Mouse (Mus musculus): ENCODE data around the gene Galm. TPM values are rescaled to one million over a fixed set of nuclear protein-coding genes. Genes with fewer than 3 reads are reported as not detected.

Galm gene
- polyA plus RNA-seq, 1 experiment from 2014 or later, result 4.8 TPM

DNA sequence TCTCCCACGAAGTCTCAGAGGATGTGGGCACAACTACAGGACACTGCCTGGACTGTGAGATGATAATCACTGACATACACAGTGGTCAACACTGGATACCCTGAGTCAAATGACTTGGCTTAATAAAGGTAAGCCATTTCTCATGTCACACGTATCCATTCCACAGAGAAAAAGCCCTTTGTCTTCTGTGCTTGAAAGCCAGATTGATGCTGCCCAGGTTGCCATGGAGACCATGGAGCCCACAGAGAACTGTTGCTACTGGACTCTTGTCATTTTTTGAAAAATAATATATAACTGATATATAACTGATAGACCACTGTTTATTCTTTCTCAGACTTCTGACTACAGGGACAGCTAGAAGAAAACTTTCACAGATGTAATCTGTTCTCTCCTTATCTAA lies 30.1 kb upstream of the Galm start:
- H3K4me3 ChIP-seq, result no peak overlapping the region
- WGBS, result 51% methylated on average over 2 of the region's 2 CpGs
- H3K4me2 ChIP-seq (replicated peaks), result no peak overlapping the region
- H3K36me3 ChIP-seq, result no peaks in the 10 kb centered on the region
- H3K9ac ChIP-seq (replicated peaks), result no peak overlapping the region
- H3K27me3 ChIP-seq, result no peaks in the 10 kb centered on the region
- no peak for ATAC-seq (ENCODE audit: low FRiP score, low read depth)
- peaks cover 18% of the 10 kb centered on the region for H3K4me1 ChIP-seq
- no peak overlapping the region for H3K27ac ChIP-seq (replicated peaks)
- H3K9me3 ChIP-seq, result no peaks in the 10 kb centered on the region

DNA sequence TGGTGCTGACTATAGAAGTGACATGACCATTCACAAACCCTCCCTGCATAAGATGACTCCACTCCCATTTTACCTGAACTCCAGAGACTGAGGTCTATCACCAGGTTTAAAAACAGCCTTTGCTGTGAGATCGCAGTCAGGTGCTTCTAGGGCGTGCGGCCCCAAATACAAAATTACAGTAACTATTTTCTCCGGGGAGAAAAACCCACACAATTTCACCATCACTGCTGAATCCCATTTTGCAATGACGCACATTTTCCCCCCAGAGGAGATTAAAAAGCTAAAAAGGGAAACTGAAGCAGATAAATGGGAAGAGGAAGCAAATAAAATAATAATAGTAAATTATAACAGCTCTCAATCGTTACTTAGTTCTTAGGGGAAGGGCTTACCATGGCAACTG lies 27.4 kb upstream of the Galm start:
- Histone ChIP-seq H3K27ac (replicated peaks) (no peak overlapping the region), H3K4me2 (replicated peaks) (no peak overlapping the region), H3K27me3 (no peaks in the 10 kb centered on the region), H3K4me3 (no peak overlapping the region), H3K9ac (replicated peaks) (no peak overlapping the region), H3K4me1 (peaks cover 18% of the 10 kb centered on the region), H3K9me3 (no peaks in the 10 kb centered on the region), H3K36me3 (no peaks in the 10 kb centered on the region)
- ATAC-seq (ENCODE audit: low FRiP score, low read depth), result no peak
- 92% methylated on average over 6 of the region's 6 CpGs for WGBS

DNA sequence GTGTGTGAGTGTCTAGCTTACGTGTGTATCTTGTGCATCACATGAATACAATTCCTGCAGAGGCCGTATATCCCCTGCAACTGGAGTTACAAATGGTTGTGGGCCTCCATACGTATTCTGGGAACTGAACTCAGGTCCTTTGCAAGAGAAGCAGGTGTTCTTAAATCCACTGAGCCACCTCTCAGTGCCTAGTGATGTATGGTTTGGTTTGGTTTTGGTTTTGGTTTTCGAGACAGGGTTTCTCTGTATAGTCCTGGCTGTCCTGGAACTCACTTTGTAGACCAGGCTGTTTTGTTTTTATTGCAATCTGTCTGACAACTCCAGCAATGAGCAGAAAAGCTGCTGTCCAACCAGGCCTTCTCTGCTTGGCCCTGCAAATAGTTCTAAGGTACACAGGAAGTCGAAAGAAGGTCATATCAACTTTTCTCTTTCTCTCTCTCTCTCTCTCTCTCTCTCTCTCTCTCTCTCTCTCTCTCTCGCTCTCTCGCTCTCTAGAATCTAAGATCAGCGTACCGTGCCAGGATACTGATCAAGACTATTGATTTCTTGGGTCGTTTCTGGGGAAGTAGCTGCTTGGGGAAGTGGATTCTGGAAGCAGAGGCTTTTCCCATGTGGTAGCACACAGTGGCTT lies 21.8 kb upstream of the Galm start:
- no peaks in the 10 kb centered on the region for H3K27me3 ChIP-seq
- WGBS, result 85% methylated on average over 10 of the region's 10 CpGs
- H3K4me1 ChIP-seq, result no peaks in the 10 kb centered on the region
- no peak overlapping the region for H3K4me2 ChIP-seq (replicated peaks)
- ATAC-seq (ENCODE audit: low FRiP score, low read depth), result no peak
- H3K27ac ChIP-seq (replicated peaks), result no peak overlapping the region
- no peaks in the 10 kb centered on the region for H3K36me3 ChIP-seq
- H3K9ac ChIP-seq (replicated peaks), result no peak overlapping the region
- no peak overlapping the region for H3K4me3 ChIP-seq
- H3K9me3 ChIP-seq, result no peaks in the 10 kb centered on the region

DNA sequence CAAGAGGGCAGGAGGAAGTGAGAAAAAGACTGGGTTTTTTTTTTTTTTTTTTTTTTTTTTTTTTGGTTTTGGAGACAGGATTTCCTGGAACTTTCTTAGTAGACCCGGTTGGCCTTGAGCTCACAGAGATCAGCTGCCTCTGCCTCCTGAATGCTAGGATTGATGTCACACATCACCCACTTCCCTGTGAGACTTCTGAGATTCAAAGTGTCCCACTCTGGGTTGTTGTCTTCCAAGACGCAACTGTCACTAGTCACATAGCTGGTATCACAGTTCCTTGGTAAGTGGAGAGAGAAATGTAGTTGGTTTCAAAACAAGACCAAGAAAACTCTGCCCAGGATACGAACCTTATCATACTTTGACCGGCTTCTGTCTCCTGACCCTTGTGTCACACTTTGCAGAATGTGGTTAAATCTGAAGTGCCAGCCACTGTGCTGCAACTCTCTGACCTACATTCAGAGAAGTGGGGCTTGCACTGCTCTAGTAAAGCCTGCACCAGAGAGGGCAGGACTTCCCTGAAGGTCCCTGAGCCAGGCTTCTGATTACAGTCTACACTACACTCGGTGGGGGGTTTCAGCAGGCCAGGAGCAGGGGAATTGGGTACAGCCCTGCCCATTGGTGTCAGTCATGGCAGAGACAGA lies 14.5 kb upstream of the Galm start:
- Histone ChIP-seq H3K9ac (replicated peaks) (no peak overlapping the region), H3K4me2 (replicated peaks) (no peak overlapping the region), H3K27me3 (no peaks in the 10 kb centered on the region), H3K4me3 (no peak overlapping the region), H3K9me3 (no peaks in the 10 kb centered on the region), H3K36me3 (no peaks in the 10 kb centered on the region), H3K4me1 (no peaks in the 10 kb centered on the region), H3K27ac (replicated peaks) (no peak overlapping the region)
- no peak for ATAC-seq (ENCODE audit: low FRiP score, low read depth)
- 85% methylated on average over 5 of the region's 5 CpGs for WGBS

DNA sequence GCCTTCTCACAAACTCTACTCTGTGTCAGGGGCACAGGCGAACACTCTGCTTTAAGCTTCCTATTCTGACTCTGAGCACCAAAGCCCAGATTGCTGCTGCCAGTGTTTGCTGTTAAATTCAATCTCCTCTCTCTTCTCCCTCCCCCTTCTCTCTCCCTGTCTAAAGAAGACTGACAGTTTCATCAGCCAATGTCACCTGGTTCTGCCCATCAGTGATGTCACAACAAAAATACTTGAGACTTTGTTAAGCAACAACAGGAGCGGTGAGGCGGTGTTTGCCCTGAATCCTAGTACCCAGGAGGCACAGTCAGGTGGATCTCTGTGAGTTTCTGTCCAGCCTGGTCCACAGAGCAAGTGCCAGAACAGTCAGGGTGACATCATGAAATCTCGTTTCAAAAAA lies 13.8 kb upstream of the Galm start:
- Histone ChIP-seq H3K4me3 (no peak overlapping the region), H3K4me2 (replicated peaks) (no peak overlapping the region), H3K9me3 (no peaks in the 10 kb centered on the region), H3K27ac (replicated peaks) (no peak overlapping the region), H3K27me3 (no peaks in the 10 kb centered on the region), H3K9ac (replicated peaks) (no peak overlapping the region), H3K4me1 (no peaks in the 10 kb centered on the region), H3K36me3 (no peaks in the 10 kb centered on the region)
- no peak for ATAC-seq (ENCODE audit: low FRiP score, low read depth)
- WGBS, result 83% methylated on average over 4 of the region's 4 CpGs

DNA sequence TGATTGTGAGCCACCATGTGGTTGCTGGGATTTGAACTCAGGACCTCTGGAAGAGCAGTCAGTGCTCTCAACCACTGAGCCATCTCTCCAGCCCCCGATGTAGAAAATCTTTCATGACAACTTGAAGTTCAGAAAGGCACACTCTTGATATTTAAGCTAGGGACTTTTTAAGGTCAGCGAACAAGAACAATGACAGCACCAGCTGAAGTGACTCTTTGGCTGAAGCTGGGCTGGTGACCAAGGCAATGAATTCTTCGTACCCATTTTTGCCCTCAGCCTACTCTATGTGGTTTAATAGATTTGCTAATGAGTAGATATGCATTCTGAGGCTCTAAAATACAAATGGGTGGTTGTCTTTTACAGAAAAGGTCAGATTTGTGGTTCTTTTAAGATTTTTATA lies 6.9 kb upstream of the Galm start:
- no peak overlapping the region for H3K9ac ChIP-seq (replicated peaks)
- H3K36me3 ChIP-seq, result no peaks in the 10 kb centered on the region
- H3K4me3 ChIP-seq, result no peak overlapping the region
- ATAC-seq (ENCODE audit: low FRiP score, low read depth), result no peak
- no peaks in the 10 kb centered on the region for H3K4me1 ChIP-seq
- 89% methylated on average over 3 of the region's 3 CpGs for WGBS
- no peaks in the 10 kb centered on the region for H3K27me3 ChIP-seq
- no peaks in the 10 kb centered on the region for H3K9me3 ChIP-seq
- H3K27ac ChIP-seq (replicated peaks), result no peak overlapping the region
- H3K4me2 ChIP-seq (replicated peaks), result no peak overlapping the region

- Histone ChIP-seq H3K27ac (replicated peaks) (no peak overlapping the region), H3K27me3 (0 out of 2 replicates have a peak, but pooled peaks cover 3% of the 10 kb centered on the region), H3K4me2 (replicated peaks) (no peak overlapping the region), H3K4me1 (no peaks in the 10 kb centered on the region), H3K36me3 (no peaks in the 10 kb centered on the region), H3K9ac (replicated peaks) (no peak overlapping the region), H3K4me3 (no peak overlapping the region), H3K9me3 (no peaks in the 10 kb centered on the region)
- no peak for ATAC-seq (ENCODE audit: low FRiP score, low read depth)
- WGBS, result 68% methylated on average over 1 of the region's 1 CpGs
Measured at GRCm38 (mm10) chr17:80121833-80122232, 5.4 kb upstream of the Galm start.

- no peak for ATAC-seq (ENCODE audit: low FRiP score, low read depth)
- H3K36me3 ChIP-seq, result no peaks in the 10 kb centered on the region
- no peak overlapping the region for H3K9ac ChIP-seq (replicated peaks)
- H3K9me3 ChIP-seq, result no peaks in the 10 kb centered on the region
- no peak overlapping the region for H3K4me3 ChIP-seq
- 0 out of 2 replicates have a peak, but pooled peaks cover 3% of the 10 kb centered on the region for H3K27me3 ChIP-seq
- H3K4me2 ChIP-seq (replicated peaks), result no peak overlapping the region
- H3K4me1 ChIP-seq, result peaks cover 9% of the 10 kb centered on the region; the same call in 1 of the 2 replicates
- H3K27ac ChIP-seq (replicated peaks), result no peak overlapping the region
- 92% methylated on average over 5 of the region's 5 CpGs for WGBS
Measured at GRCm38 (mm10) chr17:80124985-80125750, 2.1 kb upstream of the Galm start.

- no peaks in the 10 kb centered on the region for H3K36me3 ChIP-seq
- no peak overlapping the region for H3K9ac ChIP-seq (replicated peaks)
- no peaks in the 10 kb centered on the region for H3K9me3 ChIP-seq
- H3K27ac ChIP-seq (replicated peaks), result no peak overlapping the region
- H3K4me3 ChIP-seq, result no peak overlapping the region
- WGBS, result 90% methylated on average over 6 of the region's 6 CpGs
- H3K4me1 ChIP-seq, result peaks cover 9% of the 10 kb centered on the region; the same call in 1 of the 2 replicates
- H3K27me3 ChIP-seq, result 0 out of 2 replicates have a peak, but pooled peaks cover 3% of the 10 kb centered on the region
- no peak for ATAC-seq (ENCODE audit: low FRiP score, low read depth)
- H3K4me2 ChIP-seq (replicated peaks), result no peak overlapping the region
Measured at GRCm38 (mm10) chr17:80126166-80126565, 1.1 kb upstream of the Galm start.

DNA sequence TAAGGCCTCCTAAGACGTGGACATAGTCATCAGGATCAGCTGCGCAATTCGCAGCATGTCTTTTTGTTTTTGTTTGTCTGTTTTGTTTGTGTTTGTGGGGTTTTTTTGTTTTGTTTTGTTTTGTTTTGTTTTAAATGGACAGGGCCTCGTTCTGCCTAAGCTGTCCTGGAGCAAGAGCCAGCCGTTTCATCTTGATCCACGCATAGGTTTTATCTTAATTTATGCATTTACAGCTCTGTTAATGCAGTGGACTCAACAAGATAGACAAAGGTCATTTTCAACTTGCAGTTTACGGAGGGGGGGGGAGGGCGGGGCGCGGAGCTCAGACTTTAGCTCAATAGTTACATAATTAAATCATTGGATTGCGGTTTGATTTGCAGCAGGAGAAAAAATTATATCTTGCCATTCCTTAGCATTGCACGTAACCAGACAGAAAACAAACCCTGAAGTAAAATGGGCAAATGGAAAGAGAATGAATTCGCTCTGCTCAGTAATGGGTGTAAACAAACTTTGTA lies 1.3 kb downstream of the Galm start:
- ATAC-seq (ENCODE audit: low FRiP score, low read depth), result no peak
- H3K4me3 ChIP-seq, result peak overlapping the region; percentile 51; the same call in 1 of the 2 replicates
- peaks cover 9% of the 10 kb centered on the region; the same call in 1 of the 2 replicates for H3K4me1 ChIP-seq
- 72% methylated on average over 13 of the region's 13 CpGs for WGBS
- H3K9me3 ChIP-seq, result no peaks in the 10 kb centered on the region
- 0 out of 2 replicates have a peak, but pooled peaks cover 3% of the 10 kb centered on the region for H3K27me3 ChIP-seq
- no peak overlapping the region for H3K9ac ChIP-seq (replicated peaks)
- H3K4me2 ChIP-seq (replicated peaks), result peak overlapping the region; percentile 67
- no peak overlapping the region for H3K27ac ChIP-seq (replicated peaks)
- no peaks in the 10 kb centered on the region for H3K36me3 ChIP-seq

DNA sequence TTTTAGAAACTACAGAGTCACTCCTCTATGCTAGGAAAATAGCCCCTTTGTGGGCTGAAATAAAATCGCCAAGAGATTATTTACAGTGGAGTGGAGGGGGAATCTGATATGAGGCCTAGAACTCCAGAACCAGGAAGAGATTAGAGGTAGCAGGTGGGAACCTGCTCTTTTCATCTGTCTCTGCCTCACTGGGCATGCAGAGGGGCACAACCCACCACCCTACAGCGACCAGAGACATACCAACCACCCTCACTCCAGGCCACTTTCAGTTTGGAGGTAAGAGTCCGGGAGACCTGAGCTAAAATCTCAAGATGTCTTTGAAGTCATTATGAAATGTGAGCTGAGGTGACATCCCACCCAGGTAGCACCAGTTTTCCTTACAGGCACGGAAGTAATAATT lies 2.1 kb downstream of the Galm start:
- no peak for ATAC-seq (ENCODE audit: low FRiP score, low read depth)
- peaks cover 9% of the 10 kb centered on the region; the same call in 1 of the 2 replicates for H3K4me1 ChIP-seq
- H3K36me3 ChIP-seq, result no peaks in the 10 kb centered on the region
- H3K4me2 ChIP-seq (replicated peaks), result no peak overlapping the region
- no peak overlapping the region for H3K4me3 ChIP-seq
- 0 out of 2 replicates have a peak, but pooled peaks cover 3% of the 10 kb centered on the region for H3K27me3 ChIP-seq
- WGBS, result 57% methylated on average over 4 of the region's 4 CpGs
- no peak overlapping the region for H3K9ac ChIP-seq (replicated peaks)
- H3K9me3 ChIP-seq, result no peaks in the 10 kb centered on the region
- no peak overlapping the region for H3K27ac ChIP-seq (replicated peaks)
